Mouse (Mus musculus): Measurements from ENCODE around the gene Sfswap. TPM values are rescaled to one million over a fixed set of nuclear protein-coding genes. Genes with fewer than 3 reads are reported as not detected.
"Not testable (repeated sequence)": the region's sequence is repeated elsewhere in the genome, so short reads cannot be mapped to it uniquely, and the experiment has no call there.

Sfswap gene
- polyA plus RNA-seq, 2 experiments = 13.1 to 25.9 TPM

DNA sequence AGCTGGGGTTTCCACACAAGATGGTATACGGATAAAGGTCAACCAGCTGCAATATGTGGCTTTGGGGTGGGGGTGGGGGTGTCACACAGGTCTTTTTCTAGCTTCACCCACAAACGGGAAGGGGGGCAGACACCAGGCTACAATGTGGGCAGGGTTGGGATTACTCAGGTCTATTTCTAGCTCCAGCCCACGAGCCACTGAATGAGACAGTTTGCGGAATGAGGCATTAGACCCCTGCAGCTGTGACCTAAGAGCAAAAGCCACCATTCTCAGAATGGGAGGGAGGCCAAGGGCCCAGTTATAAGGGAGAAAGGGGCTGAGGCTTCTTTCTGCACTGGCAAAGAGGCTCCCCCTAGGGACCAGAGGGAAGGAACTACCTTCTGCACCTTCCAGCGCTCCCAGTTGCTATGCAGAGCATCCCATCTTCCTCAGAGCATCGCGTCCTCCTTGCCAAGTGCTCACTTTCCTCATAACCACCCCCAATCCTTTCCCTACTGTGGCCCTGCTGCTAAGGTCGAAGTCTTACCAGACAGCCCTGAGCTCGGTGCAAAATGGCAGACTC lies 44.4 kb upstream of the Sfswap start:
- no peak for ATAC-seq (ENCODE audit: insufficient read depth)
- TF ChIP-seq CTCF (IDR thresholded peaks at IDR 0.05; ENCODE audit: low read depth) = peak; percentile 21; the same call in 1 of the 2 replicates
- TF ChIP-seq EP300 (IDR thresholded peaks at IDR 0.05; ENCODE audit: low read depth) = no peak
- Histone ChIP-seq H3K27ac (no peak overlapping the region), H3K9ac (replicated peaks) (no peak overlapping the region), H3K27me3 (ENCODE audit: control insufficient read depth, insufficient read depth, low read length) (no peaks in the 10 kb centered on the region), H3K36me3 (replicated peaks; ENCODE audit: control insufficient read depth, insufficient read depth, low read depth) (no peaks in the 10 kb centered on the region), H3K9me3 (ENCODE audit: control insufficient read depth, low read length) (no peaks in the 10 kb centered on the region), H3K4me3 (ENCODE audit: insufficient read depth in 1 of 2, low read depth in 2 of 2, low read length in 2 of 2) (no peak overlapping the region), H3K4me1 (replicated peaks; ENCODE audit: control insufficient read depth in 2 of 2, insufficient read depth in 2 of 2, low read length in 1 of 2) (no peaks in the 10 kb centered on the region), H3K4me2 (ENCODE audit: low read depth) (no peak overlapping the region)
- no peak for DNase-seq (ENCODE audit: low read depth in 3 of 3, low spot score in 3 of 3)
- WGBS (ENCODE audit: insufficient replicate concordance) = 19% methylated on average over 9 of the region's 9 CpGs

DNA sequence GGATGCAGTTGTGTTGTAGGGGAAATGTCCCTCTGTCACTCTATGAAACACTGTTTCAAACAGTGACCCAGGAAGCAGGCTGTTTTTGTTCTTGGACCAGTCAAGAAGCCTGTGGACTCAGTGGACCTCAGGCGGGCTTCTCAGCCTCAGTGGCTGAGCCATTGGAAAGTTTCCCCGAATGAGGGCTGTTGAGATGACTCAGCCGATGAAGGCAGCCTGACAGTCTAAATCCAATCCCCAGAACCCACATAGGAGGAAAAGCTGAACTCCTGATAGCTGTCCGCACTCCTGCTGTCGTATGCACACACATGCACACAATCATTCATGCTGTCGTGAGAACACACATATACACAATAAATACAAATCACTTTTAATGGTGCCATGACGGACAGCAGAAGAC lies 42.9 kb upstream of the Sfswap start:
- Histone ChIP-seq H3K36me3 (replicated peaks; ENCODE audit: control insufficient read depth, insufficient read depth, low read depth) (no peaks in the 10 kb centered on the region), H3K4me1 (replicated peaks; ENCODE audit: control insufficient read depth in 2 of 2, insufficient read depth in 2 of 2, low read length in 1 of 2) (no peaks in the 10 kb centered on the region), H3K9me3 (ENCODE audit: control insufficient read depth, low read length) (no peaks in the 10 kb centered on the region), H3K4me2 (ENCODE audit: low read depth) (no peak overlapping the region), H3K27me3 (ENCODE audit: control insufficient read depth, insufficient read depth, low read length) (no peaks in the 10 kb centered on the region), H3K27ac (no peak overlapping the region), H3K9ac (replicated peaks) (no peak overlapping the region), H3K4me3 (ENCODE audit: insufficient read depth in 1 of 2, low read depth in 2 of 2, low read length in 2 of 2) (no peak overlapping the region)
- DNase-seq (ENCODE audit: low read depth in 3 of 3, low spot score in 3 of 3) (no peak), ATAC-seq (ENCODE audit: insufficient read depth) (no peak)
- no peak for TF ChIP-seq EP300 (IDR thresholded peaks at IDR 0.05; ENCODE audit: low read depth)
- WGBS (ENCODE audit: insufficient replicate concordance) = 40% methylated on average over 7 of the region's 7 CpGs

DNA sequence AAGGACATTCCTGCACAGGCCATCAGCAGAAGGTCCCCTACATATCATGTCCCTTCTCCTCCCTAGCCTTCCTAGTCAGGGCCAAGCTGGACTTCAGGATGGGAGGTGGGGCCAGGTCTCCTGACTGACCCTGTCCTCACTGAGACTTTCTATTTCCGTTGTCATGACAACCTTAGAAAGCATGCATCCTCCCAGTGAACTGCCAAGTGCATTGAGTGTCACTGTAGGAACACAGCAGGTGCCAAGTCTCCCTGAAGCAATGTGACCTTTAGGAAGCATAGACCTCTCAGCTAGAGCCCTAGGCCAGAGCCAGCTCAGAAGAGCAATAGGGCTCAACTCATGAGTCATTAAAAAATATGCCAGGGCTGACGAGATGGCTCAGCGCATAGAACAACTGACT lies 42.5 kb upstream of the Sfswap start:
- no peak for TF ChIP-seq CTCF (IDR thresholded peaks at IDR 0.05; ENCODE audit: low read depth)
- TF ChIP-seq EP300 (IDR thresholded peaks at IDR 0.05; ENCODE audit: low read depth) = no peak
- no peak for ATAC-seq (ENCODE audit: insufficient read depth)
- no peak overlapping the region for H3K27ac ChIP-seq
- WGBS (ENCODE audit: insufficient replicate concordance) = 66% methylated on average over 3 of the region's 3 CpGs
- H3K36me3 ChIP-seq (replicated peaks; ENCODE audit: control insufficient read depth, insufficient read depth, low read depth) = no peaks in the 10 kb centered on the region
- H3K9ac ChIP-seq (replicated peaks) = no peak overlapping the region
- H3K4me1 ChIP-seq (replicated peaks; ENCODE audit: control insufficient read depth in 2 of 2, insufficient read depth in 2 of 2, low read length in 1 of 2) = no peaks in the 10 kb centered on the region
- no peak for DNase-seq (ENCODE audit: low read depth in 3 of 3, low spot score in 3 of 3)
- no peak overlapping the region for H3K4me3 ChIP-seq (ENCODE audit: insufficient read depth in 1 of 2, low read depth in 2 of 2, low read length in 2 of 2)
- no peaks in the 10 kb centered on the region for H3K27me3 ChIP-seq (ENCODE audit: control insufficient read depth, insufficient read depth, low read length)
- no peak overlapping the region for H3K4me2 ChIP-seq (ENCODE audit: low read depth)
- no peaks in the 10 kb centered on the region for H3K9me3 ChIP-seq (ENCODE audit: control insufficient read depth, low read length)

DNA sequence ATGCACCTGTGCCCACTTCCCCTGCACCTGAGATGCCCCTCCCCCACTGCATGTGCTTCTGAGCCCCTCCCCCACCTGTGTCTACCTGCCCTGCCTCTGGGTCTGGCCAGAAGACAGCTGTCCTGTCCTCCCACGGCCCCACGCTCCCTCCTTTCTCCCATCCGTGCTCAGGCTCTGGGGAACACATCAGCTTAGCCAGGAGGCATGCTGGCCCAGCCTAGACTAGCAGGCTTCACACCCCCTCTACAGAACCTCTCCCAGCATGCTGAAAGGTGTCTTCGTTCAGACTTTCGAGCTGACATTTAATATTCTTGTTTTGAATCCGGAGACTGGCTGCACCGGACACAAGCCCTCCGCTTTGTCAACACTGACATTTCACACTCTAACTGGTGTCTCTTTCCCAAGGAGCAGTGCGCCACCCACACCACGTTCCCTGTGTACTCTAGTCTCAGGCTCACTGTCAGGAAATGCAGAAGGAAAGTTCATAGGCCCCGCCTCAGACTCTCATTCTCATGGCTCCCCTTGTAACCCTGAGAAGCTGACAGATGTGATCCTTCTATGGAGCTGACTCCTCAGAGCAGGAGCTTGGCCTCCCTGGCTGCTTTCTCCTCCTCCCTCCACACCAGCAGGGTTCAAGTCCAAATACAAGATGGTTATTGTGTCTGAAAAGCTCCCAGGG lies 40.1 kb upstream of the Sfswap start:
- Histone ChIP-seq H3K4me2 (ENCODE audit: low read depth) (no peak overlapping the region), H3K27ac (no peak overlapping the region), H3K27me3 (ENCODE audit: control insufficient read depth, insufficient read depth, low read length) (no peaks in the 10 kb centered on the region), H3K36me3 (replicated peaks; ENCODE audit: control insufficient read depth, insufficient read depth, low read depth) (no peaks in the 10 kb centered on the region), H3K4me3 (ENCODE audit: insufficient read depth in 1 of 2, low read depth in 2 of 2, low read length in 2 of 2) (no peak overlapping the region), H3K9ac (replicated peaks) (no peak overlapping the region), H3K9me3 (ENCODE audit: control insufficient read depth, low read length) (no peaks in the 10 kb centered on the region), H3K4me1 (replicated peaks; ENCODE audit: control insufficient read depth in 2 of 2, insufficient read depth in 2 of 2, low read length in 1 of 2) (no peaks in the 10 kb centered on the region)
- TF ChIP-seq CTCF (IDR thresholded peaks at IDR 0.05; ENCODE audit: low read depth) = no peak
- no peak for TF ChIP-seq EP300 (IDR thresholded peaks at IDR 0.05; ENCODE audit: low read depth)
- 58% methylated on average over 11 of the region's 11 CpGs for WGBS (ENCODE audit: insufficient replicate concordance)
- DNase-seq (ENCODE audit: low read depth in 3 of 3, low spot score in 3 of 3) (no peak), ATAC-seq (ENCODE audit: insufficient read depth) (no peak)

DNA sequence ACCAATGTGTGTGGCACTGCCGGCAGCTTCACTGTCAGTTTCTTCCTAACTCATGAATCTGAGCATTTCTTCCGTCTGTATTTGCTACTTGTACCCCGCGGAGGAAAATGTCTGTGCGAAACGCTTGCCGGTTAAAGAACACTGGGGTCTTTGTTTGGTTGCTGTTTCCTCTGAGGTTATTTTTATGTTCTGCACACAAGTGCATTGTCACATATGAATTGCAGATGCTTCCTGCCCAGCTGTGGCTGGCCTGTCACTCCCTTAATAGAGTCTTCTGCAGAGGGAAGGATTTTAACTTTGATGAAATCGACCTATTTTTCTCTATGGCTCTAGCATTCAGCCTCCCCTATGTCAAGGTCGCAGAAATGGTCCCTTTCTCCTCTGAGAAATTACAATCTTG lies 37.4 kb upstream of the Sfswap start:
- H3K9me3 ChIP-seq (ENCODE audit: control insufficient read depth, low read length); DNase-seq (ENCODE audit: low read depth in 3 of 3, low spot score in 3 of 3); H3K27me3 ChIP-seq (ENCODE audit: control insufficient read depth, insufficient read depth, low read length); H3K4me2 ChIP-seq (ENCODE audit: low read depth); H3K27ac ChIP-seq; H3K4me3 ChIP-seq (ENCODE audit: insufficient read depth in 1 of 2, low read depth in 2 of 2, low read length in 2 of 2); H3K4me1 ChIP-seq (replicated peaks; ENCODE audit: control insufficient read depth in 2 of 2, insufficient read depth in 2 of 2, low read length in 1 of 2); ATAC-seq (ENCODE audit: insufficient read depth); H3K36me3 ChIP-seq (replicated peaks; ENCODE audit: control insufficient read depth, insufficient read depth, low read depth); H3K9ac ChIP-seq (replicated peaks): not testable (repeated sequence)
- WGBS (ENCODE audit: insufficient replicate concordance) = 19% methylated on average over 9 of the region's 9 CpGs

Measured in liver, embryonic 14.5 days (tissue).